Mouse (Mus musculus) liver, embryonic 16.5 days (tissue): ENCODE results near the gene Mex3b. TPM values are rescaled to one million over a fixed set of nuclear protein-coding genes. Genes with fewer than 3 reads are reported as not detected.

ENCODE experiments used
- ATAC-seq: fragments of 200-750 bp; cut with Nextera tagmentation; 2 replicates; pipeline ENCODE4 v1.8.0; 2017; ENCODE audit warnings: low read depth, mild to moderate bottlenecking, moderate number of reproducible peaks, moderate library complexity
- H3K27ac ChIP-seq: fragments of 300-500 bp; sonication (generic); 2 replicates; pipeline ENCODE4 v1.5.1; 2014; ENCODE audit warnings: mild to moderate bottlenecking, low read length
- H3K27me3 ChIP-seq: fragments of 300-500 bp; sonication (generic); 2 replicates; pipeline ENCODE4 v1.6.1; 2014; ENCODE audit warnings: low read depth, low read length, mixed read lengths; ENCODE audit not compliant: control insufficient read depth, insufficient read depth
- H3K36me3 ChIP-seq: fragments of 300-500 bp; sonication (generic); 2 replicates; pipeline ENCODE4 v1.6.1; 2014; ENCODE audit warnings: mild to moderate bottlenecking; ENCODE audit not compliant: control insufficient read depth, insufficient read depth
- H3K4me1 ChIP-seq: fragments of 300-500 bp; sonication (generic); 2 replicates; pipeline ENCODE4 v1.6.1; 2014; ENCODE audit warnings: low read depth, low read length, mixed read lengths; ENCODE audit not compliant: control insufficient read depth
- H3K4me2 ChIP-seq: fragments of 300-500 bp; sonication (generic); 2 replicates; pipeline ENCODE4 v1.6.1; 2014; ENCODE audit warnings: low read depth, low read length, mixed read lengths
- H3K4me3 ChIP-seq: fragments of 300-500 bp; sonication (generic); 2 replicates; pipeline ENCODE4 v1.5.1; 2014; ENCODE audit warnings: low read depth, mild to moderate bottlenecking, low read length
- H3K9ac ChIP-seq: fragments of 300-500 bp; sonication (generic); 2 replicates; pipeline ENCODE4 v1.6.1; 2014; ENCODE audit warnings: low read depth, low read length
- H3K9me3 ChIP-seq: fragments of 300-500 bp; sonication (generic); replicated peaks from 2 replicates; pipeline ENCODE4 v1.6.1; 2016; ENCODE audit warnings: low read length; ENCODE audit not compliant: control insufficient read depth
- WGBS: fragments of 180-500 bp; shearing (Covaris S2); extraction: QIAGEN DNeasy Blood & Tissue Kit; methylation state at CpG from one replicate; pipeline ENCODE4 v1.1.7; 2014; ENCODE audit not compliant: insufficient replicate concordance; 5-methylcytosine and 5-hydroxymethylcytosine counted together
- polyA plus RNA-seq: library from polyadenylated mRNA; unstranded; fragments of >200 nt; fragmentation: Nextera tagmentation; extraction: Ambion mirVana; gene quantifications from 2 replicates; pipeline ENCODE4 v1.2.1, GENCODE M21; 2015

Mex3b gene
- polyA plus RNA-seq, 1 experiment from 2014 or later: 0.41 TPM

DNA sequence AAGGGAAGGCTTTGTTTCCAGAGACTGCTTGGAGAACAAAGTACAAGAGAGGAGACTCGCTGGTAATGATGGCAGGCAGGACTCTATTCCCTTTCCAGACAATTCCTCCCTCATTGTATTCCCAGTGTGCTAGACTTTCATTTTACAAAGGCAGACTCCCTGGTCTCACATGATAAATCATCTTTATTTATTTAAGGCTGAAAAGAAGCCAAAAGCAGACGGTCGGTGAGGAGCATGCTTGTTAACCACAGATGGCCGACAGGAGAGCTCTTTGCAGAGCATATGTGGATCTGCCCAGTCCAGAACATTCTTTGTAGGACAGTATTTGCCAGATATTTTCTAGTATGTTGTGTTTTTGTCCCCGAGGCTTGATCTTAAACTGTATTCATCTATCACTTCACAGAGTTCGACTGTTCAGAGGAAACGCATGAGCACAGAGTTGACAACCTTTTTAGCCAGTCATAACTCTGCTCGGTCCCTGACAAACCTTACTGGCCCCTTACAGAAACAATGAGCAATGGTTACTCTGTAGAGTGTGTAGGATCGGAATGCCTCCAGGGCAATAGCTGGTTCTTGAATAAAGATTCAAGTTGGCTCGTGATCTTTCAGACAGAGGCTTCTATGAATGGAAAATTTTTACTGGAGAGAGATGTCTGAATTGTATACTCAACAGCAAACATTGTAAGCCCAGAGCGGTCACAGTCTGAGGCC lies 28.0 kb upstream of the Mex3b start:
- H3K27ac ChIP-seq: no peak overlapping the region
- H3K36me3 ChIP-seq: no peaks in the 10 kb centered on the region
- no peaks in the 10 kb centered on the region for H3K27me3 ChIP-seq
- H3K9ac ChIP-seq: no peak overlapping the region
- 56% methylated on average over 11 of the region's 11 CpGs for WGBS
- H3K4me2 ChIP-seq: no peak overlapping the region
- no peak overlapping the region for H3K4me3 ChIP-seq
- no peaks in the 10 kb centered on the region for H3K4me1 ChIP-seq
- ATAC-seq: no peak
- H3K9me3 ChIP-seq: no peaks in the 10 kb centered on the region

DNA sequence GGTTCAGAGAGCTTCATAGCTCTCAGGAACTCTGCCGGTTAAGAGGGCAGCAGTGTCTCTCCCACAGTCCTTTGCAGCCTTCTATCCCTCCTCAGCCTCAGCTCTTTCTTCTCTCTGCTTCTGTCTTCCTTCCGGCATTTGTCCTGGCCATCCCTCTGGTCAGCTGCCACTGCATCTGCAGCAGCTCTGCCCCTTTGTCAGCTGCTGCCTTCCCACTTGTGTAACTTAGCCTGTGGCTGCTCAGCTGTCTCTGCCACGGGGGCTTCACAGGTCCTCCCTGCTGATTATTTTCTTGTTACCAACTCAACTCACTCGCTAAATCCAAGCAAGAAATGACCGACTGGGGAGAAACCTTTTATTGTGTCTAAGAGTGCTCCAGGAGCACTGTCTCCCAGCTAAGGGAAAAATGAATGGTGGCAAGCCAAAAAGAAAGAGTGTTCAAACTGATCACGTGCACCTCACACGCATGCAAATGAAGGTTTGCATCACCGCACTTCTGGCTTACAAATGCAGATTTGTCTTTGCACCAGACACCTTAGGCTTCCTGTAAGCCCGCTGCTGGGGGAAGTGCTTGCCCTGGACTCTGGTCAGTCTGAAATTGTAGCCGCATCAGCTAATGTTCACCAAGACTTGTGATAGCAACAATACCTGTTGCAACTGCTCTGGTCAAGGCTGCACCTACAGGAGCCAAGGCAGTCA lies 24.8 kb upstream of the Mex3b start:
- no peak for ATAC-seq
- Histone ChIP-seq H3K27me3 (no peaks in the 10 kb centered on the region), H3K4me2 (no peak overlapping the region), H3K9me3 (no peaks in the 10 kb centered on the region), H3K36me3 (no peaks in the 10 kb centered on the region), H3K9ac (no peak overlapping the region), H3K27ac (no peak overlapping the region), H3K4me3 (no peak overlapping the region), H3K4me1 (no peaks in the 10 kb centered on the region)
- 41% methylated on average over 10 of the region's 10 CpGs for WGBS

DNA sequence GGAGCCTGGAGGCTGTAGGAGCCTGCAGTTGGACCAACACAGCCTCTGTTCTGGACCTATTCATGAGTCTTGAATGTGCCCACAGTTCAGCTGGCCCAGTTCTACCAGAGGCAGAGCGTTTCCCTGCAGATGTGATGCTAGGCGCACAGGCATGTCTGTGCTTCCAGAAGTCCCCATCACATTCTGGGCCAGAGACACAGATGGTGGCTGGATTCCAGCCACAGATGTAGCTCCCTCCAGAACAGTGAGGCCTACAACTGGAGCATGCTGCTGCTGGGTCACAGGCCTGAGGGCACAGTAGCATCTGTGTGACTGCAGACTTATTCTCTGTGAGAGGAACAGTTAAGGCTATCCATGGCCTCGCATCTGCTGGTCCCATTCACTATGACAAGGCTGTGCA lies 16.4 kb upstream of the Mex3b start:
- Histone ChIP-seq H3K4me1 (no peaks in the 10 kb centered on the region), H3K36me3 (no peaks in the 10 kb centered on the region), H3K4me3 (no peak overlapping the region), H3K27ac (no peak overlapping the region), H3K9me3 (no peaks in the 10 kb centered on the region), H3K27me3 (no peaks in the 10 kb centered on the region), H3K4me2 (no peak overlapping the region), H3K9ac (no peak overlapping the region)
- no peak for ATAC-seq
- WGBS: 59% methylated on average over 3 of the region's 3 CpGs

DNA sequence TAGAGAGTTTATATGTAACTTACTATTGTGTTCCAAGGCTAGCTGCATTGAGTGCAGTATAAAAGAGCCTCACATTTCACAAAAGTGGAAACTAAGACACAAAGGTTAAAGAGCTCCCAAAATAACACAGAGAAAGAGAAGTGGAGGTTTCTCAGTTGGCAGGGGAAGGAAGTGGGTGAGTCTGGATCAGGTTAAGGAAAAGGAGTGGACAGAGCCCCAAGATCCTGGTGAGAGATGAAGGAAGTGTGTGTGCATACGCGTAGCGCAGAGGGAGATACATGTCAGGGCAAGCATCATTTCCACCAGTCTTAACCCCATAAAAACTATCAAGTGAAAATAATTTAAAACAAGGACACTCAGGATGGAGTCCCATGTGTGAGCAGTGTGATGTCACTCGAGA lies 15.5 kb upstream of the Mex3b start:
- no peak for ATAC-seq
- Histone ChIP-seq H3K4me3 (no peak overlapping the region), H3K9ac (no peak overlapping the region), H3K9me3 (no peaks in the 10 kb centered on the region), H3K27ac (no peak overlapping the region), H3K4me1 (no peaks in the 10 kb centered on the region), H3K4me2 (no peak overlapping the region), H3K36me3 (no peaks in the 10 kb centered on the region), H3K27me3 (no peaks in the 10 kb centered on the region)
- 37% methylated on average over 4 of the region's 4 CpGs for WGBS

DNA sequence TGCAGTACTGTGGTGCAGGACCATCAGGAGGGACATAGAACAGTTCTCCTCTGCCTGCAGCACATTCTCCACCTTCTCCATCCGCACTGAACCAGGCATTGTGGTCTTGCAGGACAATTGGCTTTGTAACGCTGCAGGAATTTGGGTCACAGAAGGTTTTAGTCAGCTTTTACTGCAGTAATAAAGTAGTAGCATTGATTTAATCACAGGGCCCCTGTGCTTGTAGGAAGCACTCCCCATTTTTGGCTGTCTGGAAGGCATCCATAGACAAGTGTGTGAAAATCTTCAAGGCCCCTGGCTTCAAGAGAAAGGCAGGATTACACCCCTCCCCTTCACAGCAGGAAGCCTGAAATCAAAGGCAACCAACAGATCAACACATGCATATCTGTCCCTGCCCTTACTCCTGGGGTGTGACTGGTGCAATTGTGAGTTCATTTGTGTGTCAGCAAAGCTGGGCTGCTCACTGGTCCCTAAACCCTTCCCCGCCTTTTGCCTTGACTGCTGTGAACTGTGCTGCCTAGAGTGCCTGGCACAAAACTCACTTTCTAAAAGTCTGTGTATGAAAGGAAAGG lies 12.9 kb upstream of the Mex3b start:
- Histone ChIP-seq H3K27me3 (no peaks in the 10 kb centered on the region), H3K4me1 (no peaks in the 10 kb centered on the region), H3K4me2 (no peak overlapping the region), H3K9ac (no peak overlapping the region), H3K36me3 (no peaks in the 10 kb centered on the region), H3K4me3 (no peak overlapping the region), H3K27ac (no peak overlapping the region), H3K9me3 (no peaks in the 10 kb centered on the region)
- WGBS: 60% methylated on average over 3 of the region's 3 CpGs
- ATAC-seq: no peak

DNA sequence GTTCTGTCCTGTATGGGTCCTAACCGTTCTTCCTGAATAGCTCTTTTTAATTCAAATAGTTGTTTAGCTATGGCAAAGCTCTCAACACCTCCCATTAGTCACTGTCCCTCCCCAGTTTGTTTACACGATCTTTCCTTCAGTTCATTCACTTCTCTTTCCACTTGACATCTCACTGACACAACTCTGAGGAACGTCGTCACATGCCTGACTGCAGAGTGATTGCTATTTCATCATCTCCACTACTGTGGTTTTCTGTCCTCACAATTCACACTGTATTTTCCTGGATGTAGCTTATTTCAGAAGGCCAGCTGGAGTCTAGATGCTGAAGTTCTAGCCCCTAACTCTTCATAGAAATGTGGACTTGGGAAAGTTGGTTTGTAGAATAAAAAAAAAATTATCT lies 8.5 kb upstream of the Mex3b start:
- no peak for ATAC-seq
- H3K9ac ChIP-seq: no peak overlapping the region
- H3K9me3 ChIP-seq: no peaks in the 10 kb centered on the region
- H3K27me3 ChIP-seq: no peaks in the 10 kb centered on the region
- no peak overlapping the region for H3K27ac ChIP-seq
- H3K36me3 ChIP-seq: no peaks in the 10 kb centered on the region
- H3K4me3 ChIP-seq: no peak overlapping the region
- no peaks in the 10 kb centered on the region for H3K4me1 ChIP-seq
- WGBS: 23% methylated on average over 4 of the region's 4 CpGs
- no peak overlapping the region for H3K4me2 ChIP-seq

DNA sequence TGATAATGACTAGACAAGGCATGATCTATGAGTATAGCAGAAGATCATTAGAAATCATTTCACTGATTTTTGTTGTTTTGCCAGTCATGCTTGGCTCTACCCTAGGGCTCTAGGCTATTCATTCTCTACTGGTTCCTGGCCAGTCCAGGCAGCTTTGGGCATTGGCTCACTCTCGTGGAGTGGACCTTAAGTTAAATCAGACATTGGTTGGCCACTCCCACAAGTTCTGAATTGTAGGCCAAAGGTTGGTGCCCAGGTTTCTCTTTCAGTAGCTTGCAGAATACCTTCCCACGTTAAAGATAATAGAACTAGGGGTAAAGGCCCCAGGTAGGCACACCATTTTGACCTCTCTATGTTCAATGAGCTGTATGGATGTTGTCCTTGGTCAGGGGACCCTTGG lies 6.5 kb upstream of the Mex3b start:
- Histone ChIP-seq H3K27me3 (peaks cover 15% of the 10 kb centered on the region), H3K27ac (no peak overlapping the region), H3K36me3 (no peaks in the 10 kb centered on the region), H3K4me1 (peaks cover 4% of the 10 kb centered on the region), H3K4me2 (no peak overlapping the region), H3K9me3 (no peaks in the 10 kb centered on the region), H3K4me3 (no peak overlapping the region), H3K9ac (no peak overlapping the region)
- no peak for ATAC-seq
- 34% methylated on average over 2 of the region's 2 CpGs for WGBS

DNA sequence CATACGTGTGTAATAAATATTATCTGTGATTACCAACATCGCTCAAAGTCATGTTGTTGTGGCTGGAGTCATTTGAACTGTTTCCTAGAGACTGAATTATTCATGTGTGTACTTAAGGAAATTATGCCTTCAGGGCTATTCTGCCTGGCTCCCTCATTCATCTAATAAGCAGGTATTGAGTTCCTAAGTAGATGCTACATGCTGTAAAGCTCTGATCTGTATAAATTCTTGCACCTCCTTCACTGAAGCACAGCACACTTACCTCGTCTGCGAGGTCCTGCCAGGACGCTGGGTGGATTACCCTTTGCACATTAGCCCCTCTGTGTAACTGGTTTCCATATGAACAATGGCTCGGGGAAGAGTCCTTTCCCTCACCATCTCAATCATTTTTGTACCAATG lies 3.8 kb upstream of the Mex3b start:
- Histone ChIP-seq H3K9ac (no peak overlapping the region), H3K27me3 (peaks cover 35% of the 10 kb centered on the region), H3K4me1 (peaks cover 8% of the 10 kb centered on the region), H3K4me3 (no peak overlapping the region), H3K4me2 (no peak overlapping the region), H3K9me3 (no peaks in the 10 kb centered on the region), H3K27ac (no peak overlapping the region), H3K36me3 (no peaks in the 10 kb centered on the region)
- no peak for ATAC-seq
- WGBS: 64% methylated on average over 6 of the region's 6 CpGs

DNA sequence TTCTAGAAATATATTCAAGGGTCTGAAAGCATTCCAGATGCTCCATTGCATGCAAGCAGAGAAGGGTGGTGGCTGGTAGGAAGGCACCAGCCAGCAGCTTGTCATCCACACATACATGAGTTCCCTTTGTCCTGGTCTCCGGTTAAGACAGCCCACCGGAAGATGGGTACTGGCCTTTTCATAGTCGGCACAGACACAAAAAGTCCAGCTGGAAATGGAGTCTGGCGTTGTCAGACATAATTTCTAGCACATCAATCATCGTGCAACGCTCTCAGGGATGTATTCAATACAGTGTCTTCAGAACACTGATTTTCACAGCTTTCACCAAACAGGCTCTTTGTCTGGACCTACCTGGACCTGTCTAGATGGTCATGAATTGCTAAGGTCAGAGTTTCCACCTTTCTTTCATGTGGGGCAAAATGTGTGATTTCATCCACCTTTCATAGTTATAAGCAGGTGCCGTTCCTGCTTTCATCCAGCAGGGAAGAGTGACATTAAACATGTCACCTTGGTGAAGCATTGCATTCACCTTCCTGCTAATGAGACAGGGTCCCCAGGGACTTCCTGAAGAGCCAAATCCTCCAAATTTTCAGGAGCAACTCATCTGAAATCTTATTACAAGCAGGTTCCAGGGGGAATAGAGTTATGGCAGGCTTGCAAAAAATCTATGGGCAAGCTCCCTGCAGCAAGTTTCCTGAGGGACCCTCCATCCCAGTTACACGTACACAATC lies 2.7 kb upstream of the Mex3b start:
- H3K4me3 ChIP-seq: no peak overlapping the region

More for the DNA sequence above, 2.7 kb upstream of the Mex3b start:
- H3K36me3 ChIP-seq: no peaks in the 10 kb centered on the region
- H3K27me3 ChIP-seq: peaks cover 46% of the 10 kb centered on the region
- H3K4me2 ChIP-seq: no peak overlapping the region
- H3K9me3 ChIP-seq: no peaks in the 10 kb centered on the region
- WGBS: 47% methylated on average over 8 of the region's 8 CpGs
- ATAC-seq: no peak
- peaks cover 14% of the 10 kb centered on the region for H3K4me1 ChIP-seq
- H3K27ac ChIP-seq: no peak overlapping the region
- no peak overlapping the region for H3K9ac ChIP-seq
